Mouse (Mus musculus) inflammation-experienced regulatory T-cells, adult 6 months (primary cell): ENCODE measurements around the gene Casp9. TPM values are rescaled to one million over a fixed set of nuclear protein-coding genes. Genes with fewer than 3 reads are reported as not detected.

Experiments used
- ATAC-seq: one replicate; pipeline ENCODE4 v1.8.0; 2017
- polyA plus RNA-seq, 3 experiments: library from polyadenylated mRNA; unstranded; fragments of 100-300 nt; shearing (Covaris generic); gene quantifications; one replicate each; pipeline ENCODE4 v1.2.1; 2017

Gene Casp9
- polyA plus RNA-seq, 3 experiments from 2014 or later: 6.9 to 10.9 (median 6.9) TPM

DNA sequence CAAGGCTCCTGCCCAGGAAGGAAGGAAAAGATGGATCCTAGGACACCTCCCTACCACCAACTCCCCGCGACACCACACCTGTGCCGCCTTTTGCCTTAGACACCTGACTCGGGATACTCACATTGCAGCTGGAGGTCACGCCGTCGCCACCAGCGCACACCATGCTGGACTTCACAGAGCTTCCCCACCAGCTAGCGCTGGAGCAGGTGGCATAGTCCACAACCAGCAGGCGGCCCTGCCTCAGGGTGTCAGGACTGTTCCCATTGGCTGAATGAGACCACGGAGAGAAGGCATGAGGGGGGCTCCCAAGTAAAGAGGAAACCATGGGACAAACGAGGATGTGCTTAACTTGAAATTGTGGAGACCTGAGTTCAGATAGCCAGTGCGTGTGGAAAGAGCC, 25.4 kb downstream of the Casp9 start:
- ATAC-seq: no peak

- ATAC-seq: no peak
Measured at GRCm38 (mm10) chr4:141819316-141819715, 25.9 kb downstream of the Casp9 start.

DNA sequence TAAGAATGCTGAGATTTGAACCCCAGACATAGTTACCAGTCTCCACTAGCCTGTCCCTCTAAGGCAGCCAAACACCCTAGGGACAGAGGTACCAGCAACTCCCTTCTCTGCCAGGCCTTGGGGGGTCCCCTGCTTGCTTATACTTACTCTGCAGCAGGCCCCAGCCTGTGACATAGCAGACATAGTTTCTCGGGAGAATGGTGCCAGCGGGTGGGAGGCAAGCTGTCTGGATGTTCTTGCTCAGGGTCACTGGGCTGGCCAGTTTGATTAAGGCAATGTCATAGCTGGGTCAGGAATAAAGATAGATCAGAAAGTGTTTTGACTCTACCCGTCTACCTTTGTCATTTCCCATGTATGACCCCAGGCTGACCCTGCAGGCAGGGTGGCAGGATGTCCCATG, 27.8 kb downstream of the Casp9 start:
- no peak for ATAC-seq

DNA sequence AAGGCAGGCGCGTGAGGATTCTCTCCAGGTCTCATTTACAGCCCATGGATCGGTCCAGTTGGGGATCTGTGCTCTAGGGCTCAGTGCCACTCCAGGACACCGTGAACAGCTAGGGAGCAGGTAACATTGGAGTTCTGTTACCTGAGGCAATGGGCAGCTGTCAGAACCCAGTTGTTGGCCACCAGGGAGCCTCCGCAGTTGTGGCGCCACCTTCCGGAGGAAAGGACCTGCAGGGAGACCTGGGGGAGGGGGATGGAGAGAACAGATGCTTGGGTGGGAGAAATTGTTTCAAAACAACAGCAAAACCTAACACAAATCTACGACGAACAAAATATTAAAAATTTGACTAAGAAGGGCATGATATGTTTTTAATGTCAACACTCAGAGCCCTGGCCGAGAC, 28.7 kb downstream of the Casp9 start:
- ATAC-seq: no peak

- no peak for ATAC-seq
Measured at GRCm38 (mm10) chr4:141822979-141823378, 29.6 kb downstream of the Casp9 start.

- ATAC-seq: no peak
Measured at GRCm38 (mm10) chr4:141826060-141826459, 32.6 kb downstream of the Casp9 start, which contains the start of gene Cela2a. Gene Cela2a, minus strand, starts transcription at chr4:141826160.

- no peak for ATAC-seq
Measured at GRCm38 (mm10) chr4:141827401-141827800, 34.0 kb downstream of the Casp9 start.

GRCm38 (mm10) chr4:141828177-141828576, 34.8 kb downstream of the Casp9 start:
- ATAC-seq: no peak

- ATAC-seq: no peak
Measured at GRCm38 (mm10) chr4:141830381-141830780, 37.0 kb downstream of the Casp9 start.

DNA sequence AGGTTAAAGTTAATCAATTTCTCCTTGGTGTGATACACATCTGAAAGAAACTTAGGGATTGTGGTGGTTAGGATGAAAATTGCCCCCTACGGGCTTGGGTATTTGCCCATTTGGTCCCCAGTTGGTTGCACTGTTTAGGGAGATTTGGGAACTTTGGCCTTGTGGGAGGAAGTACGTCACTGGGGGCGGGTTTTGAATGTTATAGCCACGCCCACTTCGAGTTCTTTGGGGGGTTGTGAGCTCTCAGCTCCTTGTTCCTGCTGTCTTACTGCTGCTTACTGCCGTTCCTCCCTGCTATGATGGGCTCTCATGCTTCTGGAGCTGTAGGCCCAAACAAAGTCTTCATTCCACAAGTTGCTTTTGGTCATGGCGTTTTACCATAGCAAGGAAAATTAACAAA, 37.9 kb downstream of the Casp9 start:
- ATAC-seq: no peak

DNA sequence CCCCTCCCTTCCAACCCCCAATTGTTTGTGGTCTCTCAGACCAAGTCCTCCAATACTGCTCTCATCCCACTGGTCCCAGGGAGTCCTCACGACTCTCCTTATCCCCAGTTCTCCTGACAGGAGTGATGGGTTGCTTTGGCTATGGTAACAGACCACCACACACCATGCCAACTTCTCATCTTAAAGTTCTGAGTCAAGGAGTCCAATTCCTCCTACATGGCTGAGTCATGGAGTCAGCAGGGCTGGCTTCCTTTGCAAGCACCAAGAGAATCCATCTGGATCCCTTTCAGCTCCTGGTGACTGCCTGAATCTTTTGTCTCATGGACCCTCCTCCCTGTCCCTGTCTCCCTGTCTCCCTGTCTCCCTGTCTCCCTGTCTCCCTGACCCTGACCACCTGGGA, 40.5 kb downstream of the Casp9 start:
- no peak for ATAC-seq

DNA sequence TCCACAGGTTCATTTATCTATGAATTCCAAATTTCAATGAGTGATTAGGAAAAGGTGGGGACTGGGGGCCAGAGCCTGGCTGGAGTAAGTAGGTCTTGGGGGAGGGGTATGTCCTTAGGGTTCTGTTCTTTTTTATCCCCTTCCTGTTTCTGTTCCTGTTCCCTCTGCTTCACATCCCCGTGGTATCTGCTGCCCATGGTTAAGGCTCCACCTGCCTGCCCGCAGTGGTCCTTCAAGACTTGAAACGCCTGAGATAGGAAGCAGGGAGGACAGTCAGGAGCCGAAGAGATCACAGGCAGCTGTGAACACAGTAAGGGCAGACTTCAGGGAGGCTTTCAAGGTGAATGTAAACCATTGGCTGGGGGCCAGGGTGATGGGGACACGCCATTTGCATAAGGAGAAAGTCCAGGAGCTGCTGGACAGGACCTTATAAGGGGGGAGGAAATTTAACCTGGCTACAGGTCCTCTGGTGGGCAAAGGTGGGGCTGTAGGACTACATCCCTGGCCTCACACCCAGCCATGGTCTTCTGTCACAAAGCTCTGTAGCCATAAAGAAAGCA, 41.2 kb downstream of the Casp9 start:
- no peak for ATAC-seq

DNA sequence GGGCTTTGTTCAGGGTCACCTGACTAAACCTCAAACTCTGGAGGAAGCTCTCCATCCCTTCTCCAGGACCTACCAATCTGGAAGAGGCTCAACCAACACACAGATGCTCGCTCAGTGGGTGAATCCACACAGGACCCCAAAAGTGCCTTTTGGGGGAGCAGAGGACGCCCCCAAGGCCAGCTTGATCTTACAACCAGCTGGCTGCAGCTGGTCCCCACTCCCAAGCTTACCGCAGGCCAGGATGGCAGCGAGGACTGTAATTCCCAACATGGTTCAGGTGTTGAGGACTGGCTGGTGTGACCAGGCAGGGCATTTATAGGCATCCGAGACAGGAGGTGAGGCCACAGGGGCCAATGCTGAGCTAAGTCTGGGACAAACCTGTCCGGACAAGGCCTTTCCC, 52.6 kb downstream of the Casp9 start, which contains the start of gene Ctrc:
Gene Ctrc (minus strand): TSS at position 361 of the 400 bp plus-strand sequence.
- no peak for ATAC-seq

GRCm38 (mm10) chr4:141853437-141853836, 60.0 kb downstream of the Casp9 start:
- no peak for ATAC-seq

DNA sequence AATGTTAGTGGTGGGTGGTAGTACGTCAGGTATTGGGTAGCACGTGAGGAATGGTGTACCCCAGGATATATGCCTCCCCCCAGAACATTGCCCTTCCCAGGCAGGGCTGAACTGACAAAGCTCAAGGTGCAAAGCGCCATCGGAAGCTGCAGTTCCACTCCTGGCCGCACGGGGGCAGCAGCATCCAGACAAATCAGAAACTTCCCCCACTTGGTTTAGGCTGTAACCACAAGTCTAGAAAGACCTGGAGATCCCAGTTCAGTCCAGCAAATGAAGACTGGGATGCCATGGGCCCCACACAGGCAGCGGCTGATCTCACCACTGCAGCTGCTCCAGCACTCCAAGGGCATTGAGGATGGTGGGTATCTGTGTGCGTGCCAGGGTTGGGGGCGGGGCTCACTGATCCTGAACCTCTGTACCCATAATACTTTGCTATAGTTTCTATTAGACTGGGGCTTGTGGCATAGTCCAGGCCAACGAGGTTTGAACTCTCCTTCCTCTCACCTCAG, 64.1 kb downstream of the Casp9 start:
- ATAC-seq: peak; percentile 38

DNA sequence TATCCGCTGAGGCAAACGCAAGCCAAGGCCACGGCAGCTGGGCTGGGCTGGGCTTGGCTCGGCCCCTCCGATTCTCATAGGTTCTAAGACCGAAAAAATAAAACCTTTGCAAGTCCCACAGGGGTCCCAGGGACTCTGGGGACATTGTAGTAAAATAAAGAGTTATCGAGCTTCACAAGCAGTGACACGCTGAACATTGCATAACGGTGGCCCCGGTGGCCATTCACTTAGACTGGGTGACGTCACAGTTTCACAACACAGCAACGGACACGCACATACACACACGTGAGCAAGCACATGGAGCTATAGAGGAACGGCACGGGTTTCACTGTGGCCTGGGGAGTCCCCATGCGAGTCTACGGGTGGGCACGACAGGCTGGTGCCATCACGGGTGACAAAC, 65.1 kb downstream of the Casp9 start:
- no peak for ATAC-seq

GRCm38 (mm10) chr4:141859351-141859750, 65.9 kb downstream of the Casp9 start:
- no peak for ATAC-seq

- ATAC-seq: no peak
Measured at GRCm38 (mm10) chr4:141860246-141860841, 66.9 kb downstream of the Casp9 start.

DNA sequence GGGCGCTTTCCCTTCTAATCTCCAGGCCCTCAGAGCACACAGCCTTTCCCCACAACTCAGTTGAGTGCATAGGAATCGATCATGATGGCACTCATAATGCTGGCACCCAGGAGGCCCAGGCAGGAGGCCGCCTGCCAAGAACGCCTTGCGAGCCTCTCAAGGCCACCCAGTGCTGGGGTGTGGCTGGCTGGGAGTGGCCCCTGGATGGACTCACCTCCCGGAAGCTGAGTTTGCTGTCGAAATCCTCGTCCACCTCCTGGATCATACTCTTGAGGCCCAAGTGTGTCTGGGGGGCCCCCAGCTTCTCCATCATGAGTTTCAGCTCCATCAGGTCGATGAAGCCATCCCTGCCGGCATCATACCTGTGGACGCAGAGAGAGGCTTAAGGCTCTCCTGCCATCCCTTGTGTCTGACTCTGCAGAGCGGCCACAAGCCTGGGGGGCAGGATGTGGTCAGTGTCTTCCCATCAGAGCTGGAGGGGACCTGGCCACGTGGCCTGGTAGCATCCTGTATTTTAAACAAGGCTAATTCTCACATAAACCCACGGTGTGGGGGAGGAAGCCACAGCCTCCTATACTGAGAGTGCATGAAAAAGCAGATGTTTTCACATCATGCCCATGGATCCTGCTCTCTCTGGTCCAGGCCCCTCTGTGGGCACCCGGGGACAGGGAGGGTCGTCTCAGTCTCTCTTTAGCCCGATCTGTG, 68.3 kb downstream of the Casp9 start:
- ATAC-seq: peak; percentile 82

DNA sequence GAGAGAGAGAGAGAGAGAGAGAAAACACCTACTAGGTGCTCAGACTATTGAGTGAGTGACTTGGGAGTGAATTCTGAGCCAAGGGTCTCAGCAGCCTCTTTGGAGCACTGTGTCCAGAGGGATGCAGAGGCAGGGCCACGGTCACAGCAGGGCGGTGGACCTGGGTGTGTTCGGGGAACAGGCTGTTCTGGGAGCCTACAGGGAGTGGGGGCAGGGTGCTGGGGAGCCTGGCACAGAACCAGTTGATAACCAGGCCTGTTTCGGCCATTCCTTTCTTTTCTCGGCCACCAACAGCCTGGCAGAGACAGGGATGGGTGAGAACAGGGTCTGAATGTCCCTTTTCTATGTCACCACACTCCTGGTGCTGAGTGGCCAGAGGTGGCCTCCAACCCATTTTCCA, 69.5 kb downstream of the Casp9 start:
- no peak for ATAC-seq

GRCm38 (mm10) chr4:141863726-141864280, 70.4 kb downstream of the Casp9 start:
- ATAC-seq: peak; percentile 41

GRCm38 (mm10) chr4:141864506-141864905, 71.1 kb downstream of the Casp9 start:
- ATAC-seq: no peak

DNA sequence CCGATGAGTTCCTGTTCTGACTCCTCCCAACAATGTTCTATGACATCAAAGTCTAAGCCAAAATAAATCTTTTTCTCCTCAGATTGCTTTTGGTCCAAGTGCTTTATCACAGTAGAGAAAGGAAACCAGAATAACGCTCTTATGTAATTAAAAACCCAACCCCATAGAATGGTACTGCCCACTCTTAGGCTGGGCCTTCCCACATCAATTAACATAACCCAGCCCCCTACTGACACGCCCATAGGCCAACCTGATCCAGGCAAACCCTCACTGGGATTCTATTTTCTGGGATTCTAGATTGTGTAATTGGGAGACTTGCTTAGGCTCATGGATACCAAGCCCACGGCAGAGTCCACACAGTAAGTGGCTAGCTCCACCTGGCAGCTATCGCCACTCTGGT, 71.6 kb downstream of the Casp9 start:
- no peak for ATAC-seq
